Mouse (Mus musculus) olfactory bulb, adult 2 months (tissue): Measurements from ENCODE around the gene Cabp7. TPM values are rescaled to one million over a fixed set of nuclear protein-coding genes. Genes with fewer than 3 reads are reported as not detected.
"Not testable (repeated sequence)": the region's sequence is repeated elsewhere in the genome, so short reads cannot be mapped to it uniquely, and the experiment has no call there.

Source experiments
- H3K27ac ChIP-seq: fragments of 200-500 bp; 2 replicates; pipeline ENCODE4 v1.5.1; 2012; ENCODE audit warnings: low read depth, low read length; ENCODE audit not compliant: insufficient read depth
- H3K4me1 ChIP-seq: fragments of 200-500 bp; 2 replicates; pipeline ENCODE4 v1.6.1; 2012; ENCODE audit warnings: low read length; ENCODE audit not compliant: control insufficient read depth, insufficient read depth
- H3K4me3 ChIP-seq: fragments of 200-500 bp; 2 replicates; pipeline ENCODE4 v1.5.1; 2012; ENCODE audit warnings: mild to moderate bottlenecking, low read depth, low read length, moderate library complexity; ENCODE audit not compliant: insufficient read depth
- CTCF ChIP-seq: fragments of 200-500 bp; IDR thresholded peaks from 2 replicates; pipeline ENCODE4 v1.5.1; 2012; ENCODE audit warnings: low read depth, mild to moderate bottlenecking, low read length, moderate library complexity; ENCODE audit not compliant: insufficient read depth
- POLR2A ChIP-seq: fragments of 200-500 bp; IDR thresholded peaks from 2 replicates; pipeline ENCODE4 v1.6.1; 2012; ENCODE audit warnings: mild to moderate bottlenecking, low read depth, low read length, moderate library complexity; ENCODE audit not compliant: insufficient read depth
- WGBS: fragments of 180-500 bp; shearing (Covaris S2); methylation state at CpG from one replicate; pipeline ENCODE4 v1.1.7; 2018; 5-methylcytosine and 5-hydroxymethylcytosine counted together
- polyA plus RNA-seq: library from polyadenylated mRNA; stranded (reverse); fragments of >200 nt; gene quantifications from 2 replicates; pipeline ENCODE4 v1.2.4, GENCODE M21; 2012; ENCODE audit warnings: low replicate concordance; ENCODE audit not compliant: missing spikeins, insufficient read depth, insufficient read length

Cabp7 gene
- polyA plus RNA-seq, 1 experiment: not detected

- H3K27ac ChIP-seq: no peak overlapping the region
- no peak for TF ChIP-seq POLR2A
- TF ChIP-seq CTCF: no peak
- 76% methylated on average over 11 of the region's 11 CpGs for WGBS
- H3K4me3 ChIP-seq: no peak overlapping the region
- H3K4me1 ChIP-seq: peaks cover 12% of the 10 kb centered on the region
Measured at GRCm38 (mm10) chr11:4720393-4720792, 26.2 kb downstream of the Cabp7 start.

- Histone ChIP-seq H3K4me3 (no peak overlapping the region), H3K27ac (no peak overlapping the region), H3K4me1 (peaks cover 12% of the 10 kb centered on the region)
- 98% methylated on average over 9 of the region's 9 CpGs for WGBS
- TF ChIP-seq CTCF (no peak), POLR2A (no peak)
Measured at GRCm38 (mm10) chr11:4719961-4720360, 26.6 kb downstream of the Cabp7 start.

- no peak for TF ChIP-seq CTCF
- no peak for TF ChIP-seq POLR2A
- Histone ChIP-seq H3K4me1 (peaks cover 12% of the 10 kb centered on the region), H3K4me3 (no peak overlapping the region), H3K27ac (no peak overlapping the region)
- WGBS: 85% methylated on average over 5 of the region's 5 CpGs
Measured at GRCm38 (mm10) chr11:4718548-4718947, 28.0 kb downstream of the Cabp7 start.

GRCm38 (mm10) chr11:4716530-4717236 lies 29.9 kb downstream of the Cabp7 start:
- TF ChIP-seq CTCF (no peak), POLR2A (no peak)
- H3K4me1 ChIP-seq: peaks cover 12% of the 10 kb centered on the region
- WGBS: 89% methylated on average over 5 of the region's 5 CpGs
- no peak overlapping the region for H3K27ac ChIP-seq
- H3K4me3 ChIP-seq: no peak overlapping the region

GRCm38 (mm10) chr11:4715596-4715995 lies 31.0 kb downstream of the Cabp7 start:
- Histone ChIP-seq H3K4me3 (no peak overlapping the region), H3K4me1 (peaks cover 6% of the 10 kb centered on the region)
- 91% methylated on average over 4 of the region's 4 CpGs for WGBS

GRCm38 (mm10) chr11:4714727-4715126 lies 31.9 kb downstream of the Cabp7 start:
- peaks cover 6% of the 10 kb centered on the region for H3K4me1 ChIP-seq
- TF ChIP-seq CTCF (no peak), POLR2A (no peak)
- 89% methylated on average over 4 of the region's 4 CpGs for WGBS
- no peak overlapping the region for H3K4me3 ChIP-seq
- no peak overlapping the region for H3K27ac ChIP-seq

More at GRCm38 (mm10) chr11:4715596-4715995, 31.0 kb downstream of the Cabp7 start:
- H3K27ac ChIP-seq: no peak overlapping the region
- TF ChIP-seq CTCF (no peak), POLR2A (no peak)

GRCm38 (mm10) chr11:4712822-4713221 lies 33.8 kb downstream of the Cabp7 start:
- Histone ChIP-seq H3K4me3 (no peak overlapping the region), H3K4me1 (no peaks in the 10 kb centered on the region), H3K27ac (no peak overlapping the region)
- TF ChIP-seq CTCF (no peak), POLR2A (no peak)

- WGBS: 85% methylated on average over 4 of the region's 4 CpGs
- not testable (repeated sequence) for H3K4me1 ChIP-seq, H3K27ac ChIP-seq, H3K4me3 ChIP-seq
Measured at GRCm38 (mm10) chr11:4710188-4710587, 36.4 kb downstream of the Cabp7 start.

GRCm38 (mm10) chr11:4705178-4705577 lies 41.4 kb downstream of the Cabp7 start:
- TF ChIP-seq POLR2A: no peak
- no peak for TF ChIP-seq CTCF
- Histone ChIP-seq H3K4me1 (peaks cover 4% of the 10 kb centered on the region; the same call in 1 of the 2 replicates), H3K27ac (no peak overlapping the region), H3K4me3 (peak overlapping the region; percentile 63)
- WGBS: 4% methylated on average over 4 of the region's 4 CpGs
